Mouse (Mus musculus): ENCODE measurements around the gene Ifi35.

Ifi35 gene

GRCm38 (mm10) chr11:101457631-101458030, 9.4 kb downstream of the Ifi35 start:
- CTCF ChIA-PET, result interaction anchor here in 1 of 4 experiments (0.6 kb wide), 1 partner anchor 8 kb away, joined by 3 read pairs; no protein-coding TSS in a partner anchor
- POLR2A ChIA-PET, result interaction anchor here in 3 of 4 experiments (1.3 to 24.0 kb wide), 10 partner anchors 5 to 126 kb away, joined by 3 to 550 read pairs (median 12); partner anchors contain the start of genes Rpl27 (in 3 of the 3), Rnd2 (in 2 of the 3), Vat1 (in 2 of the 3) and Brca1 (in 1 of the 3)

- CTCF ChIA-PET, result interaction anchor here in 3 of 4 experiments (0.6 to 1.3 kb wide), 7 partner anchors 8 to 400 kb away, joined by 3 to 8 read pairs (median 4); partner anchors contain the start of gene Rpl27 (in 2 of the 3)
- POLR2A ChIA-PET, result interaction anchor here (0.7 to 24.0 kb wide), 21 partner anchors 4 to 132 kb away, joined by 3 to 550 read pairs (median 6); partner anchors contain the start of genes Rpl27 (in 4 of the 4), Ifi35 (in 2 of the 4), Nbr1 (in 2 of the 4) and Rnd2 (in 2 of the 4)
Observed at GRCm38 (mm10) chr11:101458217-101458616, 10.0 kb downstream of the Ifi35 start.

- ChIA-PET CTCF (interaction anchor here (0.6 to 2.1 kb wide), 10 partner anchors 15 to 503 kb away, joined by 3 to 16 read pairs (median 4); partner anchors contain the start of gene Rpl27 (in 1 of the 4)), POLR2A (interaction anchor here in 3 of 4 experiments (0.6 to 24.0 kb wide), 28 partner anchors 3 to 1549 kb away, joined by 3 to 550 read pairs (median 5); partner anchors contain the start of genes Rpl27 (in 3 of the 3), Gm27029 (in 2 of the 3), Ifi35 (in 2 of the 3) and Rnd2 (in 2 of the 3))
Observed at GRCm38 (mm10) chr11:101459716-101460115, 11.5 kb downstream of the Ifi35 start.

- ChIA-PET POLR2A (interaction anchor here in 3 of 4 experiments (1.0 to 24.0 kb wide), 13 partner anchors 2 to 41 kb away, joined by 3 to 550 read pairs (median 7); partner anchors contain the start of genes Rpl27 (in 3 of the 3), Gm27029 (in 1 of the 3), Ifi35 (in 1 of the 3) and Ptges3l (in 1 of the 3)), CTCF (interaction anchor here in 1 of 4 experiments (2.1 kb wide), 1 partner anchor 18 kb away, joined by 6 read pairs; the partner anchor contains the start of gene Rpl27)
Observed at GRCm38 (mm10) chr11:101460321-101460720, 12.1 kb downstream of the Ifi35 start.

- ChIA-PET CTCF (no interaction called here), POLR2A (interaction anchor here in 3 of 4 experiments (0.6 to 24.0 kb wide), 4 partner anchors 12 to 463 kb away, joined by 3 to 550 read pairs (median 59); partner anchors contain the start of genes Rpl27 (in 2 of the 3) and Ifi35 (in 1 of the 3))
Observed at GRCm38 (mm10) chr11:101462141-101462540, 13.9 kb downstream of the Ifi35 start.

GRCm38 (mm10) chr11:101462583-101463440, 14.6 kb downstream of the Ifi35 start:
- POLR2A ChIA-PET, result interaction anchor here in 3 of 4 experiments (0.6 to 24.0 kb wide), 12 partner anchors 7 to 462 kb away, joined by 3 to 550 read pairs (median 12); partner anchors contain the start of genes Rpl27 (in 3 of the 3) and Ifi35 (in 2 of the 3)
- CTCF ChIA-PET, result no interaction called here

GRCm38 (mm10) chr11:101464211-101465100, 16.2 kb downstream of the Ifi35 start, which contains the start of gene Rnd2:
Gene Rnd2 (plus strand): TSS chr11:101464999.
- ChIA-PET CTCF (interaction anchor here (0.5 to 2.8 kb wide), 11 partner anchors 12 to 179 kb away, joined by 3 to 19 read pairs (median 4); partner anchors contain the start of gene Rpl27 (in 3 of the 4)), POLR2A (interaction anchor here (0.6 to 24.0 kb wide), 72 partner anchors 9 to 1145 kb away, joined by 3 to 550 read pairs (median 4); partner anchors contain the start of genes Rpl27 (in 4 of the 4), Aarsd1 (in 3 of the 4), Brca1 (in 2 of the 4) and Cntd1 (in 2 of the 4))

GRCm38 (mm10) chr11:101465101-101465868, 17.1 kb downstream of the Ifi35 start:
- POLR2A ChIA-PET, result interaction anchor here (0.6 to 24.0 kb wide), 74 partner anchors 9 to 1146 kb away, joined by 3 to 550 read pairs (median 4); partner anchors contain the start of genes Rpl27 (in 4 of the 4), Aarsd1 (in 3 of the 4), Brca1 (in 2 of the 4) and Cntd1 (in 2 of the 4)

GRCm38 (mm10) chr11:101465869-101466551, 17.8 kb downstream of the Ifi35 start, which contains the start of gene Vat1:
Gene Vat1 (minus strand): TSS chr11:101466230.
- CTCF ChIA-PET, result interaction anchor here in 3 of 4 experiments (0.5 to 2.8 kb wide), 11 partner anchors 15 to 339 kb away, joined by 3 to 19 read pairs (median 5); partner anchors contain the start of gene Rpl27 (in 1 of the 3)

More at GRCm38 (mm10) chr11:101465101-101465868, 17.1 kb downstream of the Ifi35 start:
- CTCF ChIA-PET, result interaction anchor here (0.5 to 2.8 kb wide), 13 partner anchors 13 to 338 kb away, joined by 3 to 19 read pairs (median 3); partner anchors contain the start of gene Rpl27 (in 1 of the 4)

GRCm38 (mm10) chr11:101466552-101466950, 18.3 kb downstream of the Ifi35 start:
- ChIA-PET CTCF (interaction anchor here in 2 of 4 experiments (1.0 to 2.1 kb wide), 5 partner anchors 14 to 286 kb away, joined by 3 to 11 read pairs (median 5); no protein-coding TSS in a partner anchor), POLR2A (interaction anchor here in 3 of 4 experiments (0.6 to 24.0 kb wide), 17 partner anchors 11 to 328 kb away, joined by 3 to 550 read pairs (median 16); partner anchors contain the start of genes Rpl27 (in 3 of the 3), Brca1 (in 1 of the 3), Ifi35 (in 1 of the 3) and Nbr1 (in 1 of the 3))

More at GRCm38 (mm10) chr11:101465869-101466551, 17.8 kb downstream of the Ifi35 start, which contains the start of gene Vat1:
- POLR2A ChIA-PET, result interaction anchor here in 3 of 4 experiments (0.6 to 24.0 kb wide), 30 partner anchors 9 to 346 kb away, joined by 3 to 550 read pairs (median 6); partner anchors contain the start of genes Rpl27 (in 3 of the 3), Brca1 (in 2 of the 3), Ifi35 (in 2 of the 3) and Nbr1 (in 2 of the 3)

- CTCF ChIA-PET, result interaction anchor here (0.5 to 2.1 kb wide), 32 partner anchors 9 to 781 kb away, joined by 3 to 12 read pairs (median 4); partner anchors contain the start of genes Rpl27 (in 2 of the 4), BC030867 (in 1 of the 4) and Tmem106a (in 1 of the 4)
- POLR2A ChIA-PET, result interaction anchor here (0.5 to 24.0 kb wide), 72 partner anchors 8 to 849 kb away, joined by 3 to 550 read pairs (median 4); partner anchors contain the start of genes Rpl27 (in 4 of the 4), Ifi35 (in 2 of the 4), Nbr1 (in 2 of the 4) and Rdm1 (in 2 of the 4)
Observed at GRCm38 (mm10) chr11:101467477-101468262, 19.5 kb downstream of the Ifi35 start.

GRCm38 (mm10) chr11:101468263-101468688, 20.1 kb downstream of the Ifi35 start:
- ChIA-PET CTCF (interaction anchor here in 3 of 4 experiments (0.5 to 2.1 kb wide), 16 partner anchors 9 to 317 kb away, joined by 3 to 12 read pairs (median 4); partner anchors contain the start of genes Rpl27 (in 2 of the 3) and Tmem106a (in 1 of the 3)), POLR2A (interaction anchor here (0.7 to 24.0 kb wide), 37 partner anchors 9 to 404 kb away, joined by 3 to 550 read pairs (median 5); partner anchors contain the start of genes Rpl27 (in 4 of the 4), Brca1 (in 2 of the 4), Nbr1 (in 2 of the 4) and Rdm1 (in 2 of the 4))

- CTCF ChIA-PET, result interaction anchor here (0.5 to 1.5 kb wide), 8 partner anchors 12 to 318 kb away, joined by 3 to 7 read pairs (median 3); no protein-coding TSS in a partner anchor
- POLR2A ChIA-PET, result interaction anchor here (0.6 to 24.0 kb wide), 29 partner anchors 9 to 405 kb away, joined by 3 to 550 read pairs (median 10); partner anchors contain the start of genes Rpl27 (in 3 of the 4), Brca1 (in 2 of the 4), Nbr1 (in 2 of the 4) and Rdm1 (in 2 of the 4)
Observed at GRCm38 (mm10) chr11:101468731-101469130, 20.5 kb downstream of the Ifi35 start.

Measured in embryonic stem cell, embryonic (primary cell).